Mouse (Mus musculus): ENCODE measurements around the gene Gm32802. TPM values are rescaled to one million over a fixed set of nuclear protein-coding genes. Genes with fewer than 3 reads are reported as not detected.
"Not testable (repeated sequence)": the region's sequence is repeated elsewhere in the genome, so short reads cannot be mapped to it uniquely, and the experiment has no call there.

The Gm32802 gene
- total RNA-seq (2014; fragmentation: Nextera tagmentation): not detected in 2 replicates
- 0.17 TPM in 1 of 2 replicates, not detected in the other for total RNA-seq (2017)
- not detected in 2 replicates for polyA plus RNA-seq (2012)

DNA sequence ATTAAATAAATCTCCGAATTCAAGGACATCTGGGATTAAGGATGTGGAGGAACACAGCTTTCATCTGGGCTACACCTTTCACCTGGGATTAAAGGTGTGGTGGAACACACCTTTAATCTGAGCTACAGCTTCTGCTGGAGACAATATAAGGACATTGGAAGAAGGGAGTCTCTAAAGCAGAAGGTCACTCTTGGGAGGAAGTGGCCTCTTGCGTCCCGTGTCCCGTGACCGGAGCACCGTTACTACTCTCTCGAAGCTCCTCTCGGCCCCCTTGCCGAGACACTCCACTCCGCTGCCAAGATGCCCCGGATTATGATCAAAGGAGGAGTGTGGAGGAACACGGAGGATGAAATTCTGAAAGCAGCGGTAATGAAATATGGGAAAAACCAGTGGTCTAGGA, at the start of gene Gm32802:
TSS of gene Gm32802 (plus strand) at position 301 of the 400 bp plus-strand sequence.
- DNase-seq (ENCODE audit: low spot score); H3K36me3 ChIP-seq (replicated peaks); H3K4me3 ChIP-seq (ENCODE audit: low read depth, low read length); ATAC-seq (ENCODE audit: extremely low read depth, insufficient number of reproducible peaks, low FRiP score, poor library complexity, severe bottlenecking); H3K4me1 ChIP-seq (ENCODE audit: insufficient read depth, low read depth, low read length); H3K9me3 ChIP-seq (replicated peaks); H3K27me3 ChIP-seq (ENCODE audit: insufficient read depth, low read length): not testable (repeated sequence)

DNA sequence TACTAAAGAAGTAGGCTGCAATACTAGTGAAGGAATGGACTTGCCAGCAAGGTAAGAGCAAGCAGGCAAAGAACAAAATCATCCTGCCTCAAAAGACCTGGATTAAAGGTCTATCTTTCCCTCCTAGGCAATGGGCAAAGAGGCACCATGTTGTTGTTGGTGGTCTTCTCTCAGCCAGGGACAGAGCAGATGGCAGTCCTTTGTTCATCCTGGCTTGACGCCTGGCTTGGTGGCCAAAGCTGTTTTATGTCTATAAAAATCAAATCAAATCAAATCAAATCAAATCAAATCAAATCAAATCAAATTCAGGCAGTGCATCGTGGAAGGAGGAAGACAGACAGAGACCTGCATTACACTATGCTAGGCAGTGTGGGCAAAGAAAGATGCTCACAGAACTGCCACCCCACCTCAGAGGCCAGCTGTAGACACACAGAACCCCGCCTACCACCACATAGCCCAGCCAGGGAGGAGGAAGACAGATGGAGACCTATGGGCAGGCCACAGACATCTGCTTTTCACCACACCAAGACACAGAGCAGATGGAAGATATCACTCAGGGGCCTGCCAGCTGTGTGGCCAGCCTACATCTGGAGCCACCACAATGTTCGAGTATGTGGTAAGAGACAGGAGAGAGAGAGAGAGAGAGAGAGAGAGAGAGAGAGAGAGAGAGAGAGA, 42.6 kb upstream of the Gm32802 start:
- not testable (repeated sequence) for H3K27me3 ChIP-seq (ENCODE audit: insufficient read depth, low read length); DNase-seq (ENCODE audit: low spot score); H3K36me3 ChIP-seq (replicated peaks); H3K4me1 ChIP-seq (ENCODE audit: insufficient read depth, low read depth, low read length); H3K9me3 ChIP-seq (replicated peaks); ATAC-seq (ENCODE audit: extremely low read depth, insufficient number of reproducible peaks, low FRiP score, poor library complexity, severe bottlenecking); H3K4me3 ChIP-seq (ENCODE audit: low read depth, low read length)

DNA sequence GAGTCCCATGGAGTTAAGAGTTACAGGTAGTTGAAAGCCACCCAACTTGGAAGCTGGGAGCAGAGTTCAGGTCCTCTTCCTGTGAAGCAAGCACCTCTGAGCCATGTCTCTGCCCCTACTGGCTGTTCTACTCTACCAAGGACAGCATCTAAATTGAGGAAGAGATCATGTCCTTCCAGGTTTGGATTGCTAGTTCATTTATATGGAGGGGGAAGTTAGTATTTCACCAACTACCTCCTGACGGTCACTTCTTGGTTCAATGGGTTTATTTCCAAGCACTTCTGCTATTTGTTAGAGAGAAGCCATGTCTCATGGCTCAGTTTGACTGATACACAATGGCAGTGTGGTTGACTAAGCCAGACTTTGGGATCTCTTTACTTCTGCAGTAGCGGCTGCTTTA, 30.9 kb upstream of the Gm32802 start:
- ATAC-seq (ENCODE audit: extremely low read depth, insufficient number of reproducible peaks, low FRiP score, poor library complexity, severe bottlenecking); H3K36me3 ChIP-seq (replicated peaks); H3K4me1 ChIP-seq (ENCODE audit: insufficient read depth, low read depth, low read length); H3K4me3 ChIP-seq (ENCODE audit: low read depth, low read length); H3K27me3 ChIP-seq (ENCODE audit: insufficient read depth, low read length); DNase-seq (ENCODE audit: low spot score); H3K9me3 ChIP-seq (replicated peaks): not testable (repeated sequence)

DNA sequence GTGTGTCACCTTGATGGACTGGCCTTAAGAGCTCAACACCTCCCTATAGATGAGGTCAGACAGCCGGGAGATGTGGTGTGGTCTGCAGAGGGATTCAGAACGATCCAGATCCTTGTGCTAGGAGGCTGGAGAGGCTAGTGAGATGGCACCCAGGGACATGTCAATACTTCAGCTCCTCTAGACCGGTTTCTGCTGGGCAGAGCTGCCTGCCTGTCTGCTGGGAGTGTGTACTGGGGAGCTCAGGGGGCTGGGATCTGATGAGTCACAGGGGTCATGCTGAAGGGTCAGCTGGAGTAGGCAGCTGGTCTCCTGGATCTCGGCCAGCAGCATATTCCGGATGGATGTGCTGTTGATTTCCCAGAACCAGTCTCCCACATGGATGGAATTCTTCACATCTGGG, 25.9 kb upstream of the Gm32802 start:
- not testable (repeated sequence) for H3K27me3 ChIP-seq (ENCODE audit: insufficient read depth, low read length)

DNA sequence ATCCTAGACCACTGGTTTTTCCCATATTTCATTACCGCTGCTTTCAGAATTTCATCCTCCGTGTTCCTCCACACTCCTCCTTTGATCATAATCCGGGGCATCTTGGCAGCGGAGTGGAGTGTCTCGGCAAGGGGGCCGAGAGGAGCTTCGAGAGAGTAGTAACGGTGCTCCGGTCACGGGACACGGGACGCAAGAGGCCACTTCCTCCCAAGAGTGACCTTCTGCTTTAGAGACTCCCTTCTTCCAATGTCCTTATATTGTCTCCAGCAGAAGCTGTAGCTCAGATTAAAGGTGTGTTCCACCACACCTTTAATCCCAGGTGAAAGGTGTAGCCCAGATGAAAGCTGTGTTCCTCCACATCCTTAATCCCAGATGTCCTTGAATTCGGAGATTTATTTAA, 17.8 kb upstream of the Gm32802 start, which contains the start of gene Gm32717:
TSS of gene Gm32717 (minus strand) at position 101 of the 400 bp plus-strand sequence.
- not testable (repeated sequence) for H3K36me3 ChIP-seq (replicated peaks); H3K9me3 ChIP-seq (replicated peaks); H3K27me3 ChIP-seq (ENCODE audit: insufficient read depth, low read length); H3K4me3 ChIP-seq (ENCODE audit: low read depth, low read length); DNase-seq (ENCODE audit: low spot score); ATAC-seq (ENCODE audit: extremely low read depth, insufficient number of reproducible peaks, low FRiP score, poor library complexity, severe bottlenecking); H3K4me1 ChIP-seq (ENCODE audit: insufficient read depth, low read depth, low read length)

More for the DNA sequence above, 25.9 kb upstream of the Gm32802 start:
- H3K4me1 ChIP-seq (ENCODE audit: insufficient read depth, low read depth, low read length); H3K9me3 ChIP-seq (replicated peaks); DNase-seq (ENCODE audit: low spot score); H3K4me3 ChIP-seq (ENCODE audit: low read depth, low read length); H3K36me3 ChIP-seq (replicated peaks); ATAC-seq (ENCODE audit: extremely low read depth, insufficient number of reproducible peaks, low FRiP score, poor library complexity, severe bottlenecking): not testable (repeated sequence)

DNA sequence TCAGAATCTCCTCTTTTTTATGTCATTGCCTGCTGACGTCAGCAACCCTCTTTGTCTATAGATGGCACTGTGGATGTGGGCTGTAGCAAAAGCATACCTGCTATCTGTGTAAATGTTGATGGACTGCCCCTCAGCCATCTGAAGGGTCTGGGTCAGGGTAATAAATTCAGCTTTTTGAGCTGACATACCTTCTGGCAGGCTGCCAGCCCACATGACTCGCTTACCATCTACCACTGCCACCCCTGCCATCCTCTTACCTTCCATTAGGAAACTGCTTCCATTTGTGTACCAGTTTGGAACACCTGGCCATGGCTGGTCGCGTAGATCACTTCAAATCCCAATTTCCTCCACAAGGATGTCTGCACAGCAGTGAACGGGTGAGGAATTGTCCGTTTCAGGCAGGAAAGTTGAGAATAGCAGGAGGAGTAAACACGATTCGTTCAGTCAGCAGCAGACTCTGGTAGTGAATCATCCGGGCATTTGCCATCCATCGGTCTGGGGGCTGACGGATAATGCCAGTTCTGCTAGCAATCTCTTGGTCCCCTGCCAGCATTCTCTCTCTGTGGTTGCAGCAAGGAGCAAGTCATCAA, 9.4 kb upstream of the Gm32802 start:
- not testable (repeated sequence) for DNase-seq (ENCODE audit: low spot score)

DNA sequence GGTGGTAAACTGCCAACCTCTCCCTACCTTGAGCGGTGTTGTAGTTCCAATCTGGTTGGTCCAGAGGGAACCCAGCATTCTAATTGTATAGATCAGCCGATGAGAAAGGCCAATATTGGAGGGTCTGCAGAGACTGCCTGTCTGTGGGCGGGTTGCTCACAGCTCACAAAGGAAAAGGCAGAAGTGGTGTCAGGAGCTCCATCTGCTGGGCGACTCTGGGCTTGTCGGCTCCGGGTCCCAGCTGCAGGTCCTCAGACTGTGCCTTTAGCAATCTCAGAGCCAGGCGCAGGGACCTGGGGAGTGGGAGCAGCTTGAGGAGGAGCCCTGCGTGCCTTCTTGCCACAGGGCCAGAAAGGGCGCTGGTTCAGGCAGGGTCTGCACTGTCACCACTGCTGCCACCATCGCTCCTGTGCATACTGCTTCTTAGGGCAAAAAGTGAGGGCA, 7.6 kb upstream of the Gm32802 start:
- H3K4me1 ChIP-seq (ENCODE audit: insufficient read depth, low read depth, low read length): no peaks in the 10 kb centered on the region
- no peak for DNase-seq (ENCODE audit: low spot score)
- TF ChIP-seq CTCF (IDR thresholded peaks at IDR 0.05; ENCODE audit: low read depth, low read length): no peak
- no peak for TF ChIP-seq GATA1 (IDR thresholded peaks at IDR 0.05; ENCODE audit: borderline replicate concordance, low read length)
- TF ChIP-seq TAL1 (conservative IDR thresholded peaks at IDR 0.05; ENCODE audit: low read depth, low read length): no peak
- no peak for TF ChIP-seq GATA2 (IDR thresholded peaks at IDR 0.05; ENCODE audit: borderline replicate concordance, low read depth, low read length)
- TF ChIP-seq POLR2AphosphoS5 (IDR thresholded peaks at IDR 0.05; ENCODE audit: insufficient replicate concordance, low read depth, low read length): no peak
- H3K4me3 ChIP-seq (ENCODE audit: low read depth, low read length): no peak overlapping the region
- H3K27me3 ChIP-seq (ENCODE audit: insufficient read depth, low read length): no peaks in the 10 kb centered on the region
- H3K9me3 ChIP-seq (replicated peaks): peaks cover 14% of the 10 kb centered on the region
- ATAC-seq (ENCODE audit: extremely low read depth, insufficient number of reproducible peaks, low FRiP score, poor library complexity, severe bottlenecking): no peak
- H3K36me3 ChIP-seq (replicated peaks): no peaks in the 10 kb centered on the region

More for the DNA sequence above, 9.4 kb upstream of the Gm32802 start:
- not testable (repeated sequence) for ATAC-seq (ENCODE audit: extremely low read depth, insufficient number of reproducible peaks, low FRiP score, poor library complexity, severe bottlenecking); H3K36me3 ChIP-seq (replicated peaks); H3K4me3 ChIP-seq (ENCODE audit: low read depth, low read length); H3K27me3 ChIP-seq (ENCODE audit: insufficient read depth, low read length); H3K4me1 ChIP-seq (ENCODE audit: insufficient read depth, low read depth, low read length)
- H3K9me3 ChIP-seq (replicated peaks): peaks cover 14% of the 10 kb centered on the region

DNA sequence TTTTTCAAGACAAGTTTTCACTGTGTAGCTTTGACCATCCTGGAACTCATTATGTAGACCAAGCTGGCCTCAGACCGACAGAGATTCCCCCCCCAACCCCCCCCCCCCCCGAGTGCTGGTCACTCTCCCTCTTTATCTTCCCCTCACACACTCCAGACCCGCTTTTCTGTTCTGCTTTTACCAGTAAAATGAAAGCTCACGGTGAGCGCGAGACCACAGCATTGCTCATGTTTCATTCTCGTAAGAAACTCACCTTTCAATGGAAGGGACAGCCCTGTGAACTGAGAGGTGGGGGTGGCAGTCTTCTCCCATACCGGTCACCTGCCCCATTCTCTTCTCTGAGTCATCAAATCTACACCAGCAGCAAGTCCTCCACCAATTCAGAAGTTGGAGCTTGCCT, 10.3 kb downstream of the Gm32802 start:
- not testable (repeated sequence) for H3K4me1 ChIP-seq (ENCODE audit: insufficient read depth, low read depth, low read length); H3K4me3 ChIP-seq (ENCODE audit: low read depth, low read length); DNase-seq (ENCODE audit: low spot score); H3K36me3 ChIP-seq (replicated peaks); H3K27me3 ChIP-seq (ENCODE audit: insufficient read depth, low read length); H3K9me3 ChIP-seq (replicated peaks); ATAC-seq (ENCODE audit: extremely low read depth, insufficient number of reproducible peaks, low FRiP score, poor library complexity, severe bottlenecking)

DNA sequence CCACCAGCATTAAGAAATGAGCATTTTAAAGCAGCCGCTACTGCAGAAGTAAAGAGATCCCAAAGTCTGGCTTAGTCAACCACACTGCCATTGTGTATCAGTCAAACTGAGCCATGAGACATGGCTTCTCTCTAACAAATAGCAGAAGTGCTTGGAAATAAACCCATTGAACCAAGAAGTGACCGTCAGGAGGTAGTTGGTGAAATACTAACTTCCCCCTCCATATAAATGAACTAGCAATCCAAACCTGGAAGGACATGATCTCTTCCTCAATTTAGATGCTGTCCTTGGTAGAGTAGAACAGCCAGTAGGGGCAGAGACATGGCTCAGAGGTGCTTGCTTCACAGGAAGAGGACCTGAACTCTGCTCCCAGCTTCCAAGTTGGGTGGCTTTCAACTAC, 12.9 kb downstream of the Gm32802 start:
- not testable (repeated sequence) for ATAC-seq (ENCODE audit: extremely low read depth, insufficient number of reproducible peaks, low FRiP score, poor library complexity, severe bottlenecking); H3K4me3 ChIP-seq (ENCODE audit: low read depth, low read length); DNase-seq (ENCODE audit: low spot score); H3K9me3 ChIP-seq (replicated peaks); H3K36me3 ChIP-seq (replicated peaks); H3K4me1 ChIP-seq (ENCODE audit: insufficient read depth, low read depth, low read length); H3K27me3 ChIP-seq (ENCODE audit: insufficient read depth, low read length)

DNA sequence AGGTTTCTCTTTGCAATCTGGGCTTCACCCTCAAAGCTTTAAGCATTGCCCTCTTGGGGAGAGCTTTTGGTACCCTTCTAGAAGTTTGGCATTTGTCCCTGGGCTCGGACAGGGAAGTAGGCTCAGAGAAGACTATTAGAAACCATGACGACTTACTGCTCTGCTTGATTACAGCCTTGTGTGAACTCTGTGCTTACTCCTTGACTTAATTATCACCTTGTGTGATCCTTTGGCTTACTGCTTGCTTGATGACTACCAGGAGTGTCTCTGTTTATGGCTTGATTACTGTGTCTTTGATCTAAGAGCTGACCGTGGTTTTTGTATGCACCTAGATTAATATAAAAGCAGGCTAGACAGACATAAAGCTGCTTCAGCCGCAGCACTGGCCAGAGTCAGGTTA, 19.6 kb downstream of the Gm32802 start:
- not testable (repeated sequence) for H3K4me1 ChIP-seq (ENCODE audit: insufficient read depth, low read depth, low read length); H3K36me3 ChIP-seq (replicated peaks); H3K27me3 ChIP-seq (ENCODE audit: insufficient read depth, low read length); H3K4me3 ChIP-seq (ENCODE audit: low read depth, low read length); DNase-seq (ENCODE audit: low spot score); ATAC-seq (ENCODE audit: extremely low read depth, insufficient number of reproducible peaks, low FRiP score, poor library complexity, severe bottlenecking); H3K9me3 ChIP-seq (replicated peaks)

DNA sequence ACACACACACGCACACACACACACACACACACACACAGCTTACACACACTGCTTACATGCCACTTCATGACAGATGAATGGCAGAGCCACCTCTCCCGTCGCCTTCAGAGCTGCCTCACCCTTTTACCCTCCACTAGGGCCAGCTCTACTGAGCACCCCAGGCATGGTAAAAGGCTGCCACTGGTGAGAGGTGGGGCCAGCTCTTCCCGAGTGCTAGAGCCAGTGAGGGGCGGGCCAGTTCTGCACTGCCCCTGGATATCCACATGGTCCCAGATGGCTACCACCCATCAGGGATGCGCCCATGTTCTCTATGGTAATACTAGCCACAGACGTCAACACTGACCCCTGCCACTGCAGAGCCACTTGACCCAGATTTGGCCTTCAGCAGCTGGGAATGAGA, 24.1 kb downstream of the Gm32802 start:
- not testable (repeated sequence) for ATAC-seq (ENCODE audit: extremely low read depth, insufficient number of reproducible peaks, low FRiP score, poor library complexity, severe bottlenecking)

More for the DNA sequence above, 24.1 kb downstream of the Gm32802 start:
- not testable (repeated sequence) for DNase-seq (ENCODE audit: low spot score); H3K9me3 ChIP-seq (replicated peaks); H3K4me1 ChIP-seq (ENCODE audit: insufficient read depth, low read depth, low read length); H3K36me3 ChIP-seq (replicated peaks); H3K4me3 ChIP-seq (ENCODE audit: low read depth, low read length); H3K27me3 ChIP-seq (ENCODE audit: insufficient read depth, low read length)

Data from G1E (cell line).